Mouse (Mus musculus) stomach, embryonic 15.5 days (tissue): ENCODE data around the gene Tmem91. TPM values are rescaled to one million over a fixed set of nuclear protein-coding genes. Genes with fewer than 3 reads are reported as not detected.

Source experiments
- ATAC-seq: fragments of 200-750 bp; cut with Nextera tagmentation; 2 replicates; pipeline ENCODE4 v1.8.0; 2017; ENCODE audit warnings: low read depth, moderate number of reproducible peaks, moderate TSS enrichment; ENCODE audit not compliant: insufficient read depth, low FRiP score
- H3K27ac ChIP-seq: fragments of 300-500 bp; sonication (generic); 2 replicates; pipeline ENCODE4 v1.5.1; 2015; ENCODE audit warnings: mild to moderate bottlenecking, inconsistent platforms
- H3K27me3 ChIP-seq: fragments of 300-500 bp; sonication (generic); replicated peaks from 2 replicates; pipeline ENCODE4 v1.6.1; 2015; ENCODE audit warnings: inconsistent platforms
- H3K36me3 ChIP-seq: fragments of 300-500 bp; sonication (generic); 2 replicates; pipeline ENCODE4 v1.6.1; 2015; ENCODE audit warnings: inconsistent platforms
- H3K4me1 ChIP-seq: fragments of 300-500 bp; sonication (generic); 2 replicates; pipeline ENCODE4 v1.6.1; 2015; ENCODE audit warnings: inconsistent platforms
- H3K4me2 ChIP-seq: fragments of 300-500 bp; sonication (generic); 2 replicates; pipeline ENCODE4 v1.6.1; 2015; ENCODE audit warnings: mild to moderate bottlenecking, inconsistent platforms
- H3K4me3 ChIP-seq: fragments of 300-500 bp; sonication (generic); replicated peaks from 2 replicates; pipeline ENCODE4 v1.5.1; 2015; ENCODE audit warnings: inconsistent platforms
- H3K9ac ChIP-seq: fragments of 300-500 bp; sonication (generic); 2 replicates; pipeline ENCODE4 v1.6.1; 2015; ENCODE audit warnings: inconsistent platforms
- H3K9me3 ChIP-seq: fragments of 300-500 bp; sonication (generic); 2 replicates; pipeline ENCODE4 v1.6.1; 2016; ENCODE audit warnings: inconsistent platforms
- WGBS: fragments of 180-500 bp; shearing (Covaris S2); methylation state at CpG from one replicate; pipeline ENCODE4 v1.1.7; 2015; 5-methylcytosine and 5-hydroxymethylcytosine counted together
- polyA plus RNA-seq: library from polyadenylated mRNA; unstranded; fragments of >200 nt; fragmentation: Nextera tagmentation; extraction: Ambion mirVana; gene quantifications from 2 replicates; pipeline ENCODE4 v1.2.1, GENCODE M21; 2015

Tmem91 gene
- polyA plus RNA-seq, 1 experiment from 2014 or later: 3.0 TPM

GRCm38 (mm10) chr7:25690051-25690450, 15.1 kb upstream of the Tmem91 start:
- Histone ChIP-seq H3K9ac (no peak overlapping the region), H3K4me3 (peak overlapping the region; percentile 73), H3K27me3 (peaks cover 6% of the 10 kb centered on the region; the same call in 1 of the 2 replicates), H3K4me2 (peak overlapping the region; percentile 97), H3K4me1 (peaks cover 34% of the 10 kb centered on the region), H3K27ac (0 out of 2 replicates have a peak overlapping the region, but pooled peaks have one; percentile 84), H3K9me3 (no peaks in the 10 kb centered on the region), H3K36me3 (no peaks in the 10 kb centered on the region)
- no peak for ATAC-seq
- WGBS: 42% methylated on average over 5 of the region's 5 CpGs

GRCm38 (mm10) chr7:25689603-25690021, 14.6 kb upstream of the Tmem91 start:
- peak overlapping the region; percentile 84; the same call in 1 of the 2 replicates for H3K27ac ChIP-seq

DNA sequence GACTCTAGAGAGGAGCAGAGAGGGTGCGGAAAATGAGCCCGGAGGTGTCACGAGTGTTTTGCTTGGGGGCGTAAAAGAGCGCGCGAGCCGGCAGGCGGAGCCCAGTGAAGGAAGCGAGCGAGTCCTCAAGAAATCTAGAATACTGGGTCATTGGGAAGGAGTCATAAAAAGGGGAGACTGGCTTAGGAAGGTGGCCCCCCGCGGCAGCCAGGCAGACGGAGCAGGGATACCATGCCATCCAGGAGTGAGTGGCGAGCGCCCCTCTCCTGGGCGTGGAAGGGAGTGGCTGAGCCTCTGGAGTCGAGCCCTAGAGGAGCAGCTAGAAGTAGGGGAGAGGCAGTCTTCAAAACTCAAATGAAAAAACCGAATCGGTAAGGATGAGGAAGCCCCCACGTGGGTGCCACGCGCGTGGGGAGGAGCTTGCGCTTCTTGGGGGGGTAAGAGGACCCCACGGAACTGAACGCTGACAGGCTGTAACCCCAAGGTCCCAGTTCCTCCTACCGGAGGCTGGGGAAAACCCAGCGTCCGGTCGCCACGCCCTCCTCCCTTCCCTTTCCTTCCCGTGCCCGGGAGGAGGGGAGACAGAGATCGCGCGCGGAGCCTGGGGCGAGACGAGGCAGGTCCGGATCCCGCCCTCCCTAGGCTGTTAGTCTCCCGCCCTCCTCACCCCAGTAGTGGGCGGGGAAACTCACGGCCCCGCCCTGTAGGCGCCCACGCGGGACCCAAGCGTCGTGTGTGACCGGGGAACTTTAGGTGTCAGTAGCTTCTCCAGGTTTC, 14.0 kb upstream of the Tmem91 start:
- Histone ChIP-seq H3K27ac (peak overlapping the region; percentile 84), H3K9me3 (no peaks in the 10 kb centered on the region), H3K4me3 (peak overlapping the region; percentile 73), H3K4me1 (peaks cover 34% of the 10 kb centered on the region), H3K4me2 (peak overlapping the region; percentile 97), H3K36me3 (no peaks in the 10 kb centered on the region), H3K27me3 (peaks cover 6% of the 10 kb centered on the region; the same call in 1 of the 2 replicates), H3K9ac (peak overlapping the region; percentile 71)
- ATAC-seq: peak; percentile 74
- under 1% methylated on average over 47 of the region's 52 CpGs for WGBS

More at GRCm38 (mm10) chr7:25689603-25690021, 14.6 kb upstream of the Tmem91 start:
- ATAC-seq: no peak
- Histone ChIP-seq H3K36me3 (no peaks in the 10 kb centered on the region), H3K9me3 (no peaks in the 10 kb centered on the region), H3K27me3 (peaks cover 6% of the 10 kb centered on the region; the same call in 1 of the 2 replicates), H3K4me2 (peak overlapping the region; percentile 97), H3K9ac (0 out of 2 replicates have a peak overlapping the region, but pooled peaks have one; percentile 71), H3K4me3 (peak overlapping the region; percentile 73), H3K4me1 (peaks cover 34% of the 10 kb centered on the region)
- WGBS: 11% methylated on average over 12 of the region's 12 CpGs

DNA sequence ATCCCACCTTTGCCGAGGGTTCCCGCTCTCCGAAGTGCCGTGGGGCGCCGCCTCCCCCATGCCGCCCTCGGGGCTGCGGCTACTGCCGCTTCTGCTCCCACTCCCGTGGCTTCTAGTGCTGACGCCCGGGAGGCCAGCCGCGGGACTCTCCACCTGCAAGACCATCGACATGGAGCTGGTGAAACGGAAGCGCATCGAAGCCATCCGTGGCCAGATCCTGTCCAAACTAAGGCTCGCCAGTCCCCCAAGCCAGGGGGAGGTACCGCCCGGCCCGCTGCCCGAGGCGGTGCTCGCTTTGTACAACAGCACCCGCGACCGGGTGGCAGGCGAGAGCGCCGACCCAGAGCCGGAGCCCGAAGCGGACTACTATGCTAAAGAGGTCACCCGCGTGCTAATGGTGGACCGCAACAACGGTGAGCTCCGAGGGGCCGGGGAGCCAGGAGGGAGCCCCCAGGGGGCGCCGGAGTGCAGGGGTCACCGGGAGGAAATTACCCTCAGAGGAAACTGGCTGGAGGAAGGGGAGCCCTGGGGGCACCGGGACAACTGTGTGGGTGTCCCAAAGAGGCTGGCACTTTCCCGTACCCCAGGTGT, 12.9 kb upstream of the Tmem91 start:
- peak overlapping the region; percentile 71 for H3K9ac ChIP-seq
- H3K4me3 ChIP-seq: peak overlapping the region; percentile 73
- peak overlapping the region; percentile 84 for H3K27ac ChIP-seq
- H3K4me2 ChIP-seq: peak overlapping the region; percentile 97
- H3K36me3 ChIP-seq: no peaks in the 10 kb centered on the region
- ATAC-seq: no peak
- peaks cover 34% of the 10 kb centered on the region for H3K4me1 ChIP-seq
- H3K27me3 ChIP-seq: peaks cover 6% of the 10 kb centered on the region; the same call in 1 of the 2 replicates
- no peaks in the 10 kb centered on the region for H3K9me3 ChIP-seq
- WGBS: under 1% methylated on average over 47 of the region's 47 CpGs

GRCm38 (mm10) chr7:25686680-25687531, 11.9 kb upstream of the Tmem91 start, which contains the start of gene Tgfb1:
Gene Tgfb1 (plus strand): TSS chr7:25687002.
- H3K4me2 ChIP-seq: peak within 1 kb of the TSS; percentile 97
- peak within 1 kb of the TSS; percentile 73 for H3K4me3 ChIP-seq
- no peaks in the 10 kb centered on the region for H3K9me3 ChIP-seq
- under 1% methylated on average over 65 of the region's 69 CpGs for WGBS
- H3K27me3 ChIP-seq: peaks cover 6% of the 10 kb centered on the region; the same call in 1 of the 2 replicates
- peak within 1 kb of the TSS; percentile 71 for H3K9ac ChIP-seq
- H3K36me3 ChIP-seq: no peaks in the 10 kb centered on the region
- H3K27ac ChIP-seq: peak within 1 kb of the TSS; percentile 84
- H3K4me1 ChIP-seq: peaks cover 34% of the 10 kb centered on the region
- peak; percentile 16; the same call in 1 of the 2 replicates for ATAC-seq

GRCm38 (mm10) chr7:25685926-25686470, 11.0 kb upstream of the Tmem91 start:
- peaks cover 6% of the 10 kb centered on the region; the same call in 1 of the 2 replicates for H3K27me3 ChIP-seq
- H3K9me3 ChIP-seq: no peaks in the 10 kb centered on the region
- H3K27ac ChIP-seq: no peak overlapping the region
- no peak for ATAC-seq
- H3K36me3 ChIP-seq: no peaks in the 10 kb centered on the region
- no peak overlapping the region for H3K9ac ChIP-seq
- H3K4me3 ChIP-seq: peak overlapping the region; percentile 73
- peak overlapping the region; percentile 97 for H3K4me2 ChIP-seq
- WGBS: 68% methylated on average over 21 of the region's 21 CpGs
- H3K4me1 ChIP-seq: peaks cover 34% of the 10 kb centered on the region

GRCm38 (mm10) chr7:25684659-25685058, 9.7 kb upstream of the Tmem91 start:
- H3K9ac ChIP-seq: no peak overlapping the region
- peaks cover 6% of the 10 kb centered on the region; the same call in 1 of the 2 replicates for H3K27me3 ChIP-seq
- WGBS: 81% methylated on average over 6 of the region's 6 CpGs
- ATAC-seq: no peak
- peaks cover 33% of the 10 kb centered on the region for H3K4me1 ChIP-seq
- no peaks in the 10 kb centered on the region for H3K36me3 ChIP-seq
- no peak overlapping the region for H3K27ac ChIP-seq
- H3K9me3 ChIP-seq: no peaks in the 10 kb centered on the region
- H3K4me3 ChIP-seq: no peak overlapping the region
- H3K4me2 ChIP-seq: no peak overlapping the region

- WGBS: 55% methylated on average over 7 of the region's 7 CpGs
- Histone ChIP-seq H3K27me3 (peaks cover 6% of the 10 kb centered on the region; the same call in 1 of the 2 replicates), H3K36me3 (no peaks in the 10 kb centered on the region), H3K27ac (0 out of 2 replicates have a peak overlapping the region, but pooled peaks have one; percentile 12), H3K4me2 (0 out of 2 replicates have a peak overlapping the region, but pooled peaks have one; percentile 9), H3K9me3 (no peaks in the 10 kb centered on the region), H3K9ac (no peak overlapping the region), H3K4me1 (peaks cover 24% of the 10 kb centered on the region), H3K4me3 (no peak overlapping the region)
- ATAC-seq: no peak
Observed at GRCm38 (mm10) chr7:25683474-25684180, 8.7 kb upstream of the Tmem91 start.

DNA sequence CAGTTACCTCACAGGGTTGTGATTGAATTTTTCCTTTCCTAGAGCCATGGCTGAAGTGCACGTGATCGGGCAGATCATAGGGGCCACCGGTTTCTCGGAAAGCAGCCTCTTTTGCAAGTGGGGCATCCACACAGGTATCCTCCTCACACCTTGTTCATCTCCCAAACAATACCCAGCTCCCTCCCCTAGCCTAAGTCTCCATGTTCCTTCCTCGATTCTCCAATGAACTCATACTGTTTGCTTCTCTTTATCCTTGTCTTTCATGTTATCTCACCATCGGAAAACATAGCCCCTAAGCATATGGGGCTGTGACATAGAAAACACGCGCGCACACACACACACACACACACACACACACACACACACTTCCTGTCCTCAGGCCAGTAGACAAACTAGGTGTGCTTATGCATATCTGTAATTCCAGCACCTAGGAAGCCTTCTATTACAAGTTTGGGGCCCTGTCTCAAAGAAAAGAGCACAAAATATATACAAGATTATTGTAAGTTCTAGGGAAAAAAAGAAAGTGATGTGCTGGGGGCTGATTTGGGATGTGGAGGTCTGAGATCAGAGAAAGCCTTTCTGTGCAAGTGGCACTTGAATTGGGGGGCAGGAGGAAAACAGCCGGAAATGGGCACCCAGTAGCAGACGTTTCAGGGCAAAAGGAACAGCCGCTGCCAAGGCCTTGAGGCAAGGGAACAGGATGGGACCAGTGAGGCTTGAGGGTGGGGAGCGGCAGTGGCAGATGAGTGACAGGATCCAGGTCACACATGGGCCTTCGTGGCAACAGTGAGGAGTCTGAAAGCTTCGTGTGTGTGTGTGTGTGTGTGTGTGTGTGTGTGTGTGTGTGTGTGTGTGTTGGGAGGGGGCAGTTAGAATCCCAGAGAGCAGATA, 6.6 kb upstream of the Tmem91 start:
- WGBS: 53% methylated on average over 15 of the region's 15 CpGs

More for the DNA sequence above, 6.6 kb upstream of the Tmem91 start:
- H3K4me2 ChIP-seq: peak overlapping the region; percentile 70
- peaks cover 11% of the 10 kb centered on the region for H3K4me1 ChIP-seq
- no peak overlapping the region for H3K9ac ChIP-seq
- ATAC-seq: no peak
- H3K27me3 ChIP-seq: no peaks in the 10 kb centered on the region
- no peaks in the 10 kb centered on the region for H3K36me3 ChIP-seq
- H3K9me3 ChIP-seq: no peaks in the 10 kb centered on the region
- H3K4me3 ChIP-seq: peak overlapping the region; percentile 68
- no peak overlapping the region for H3K27ac ChIP-seq
